Mouse (Mus musculus) retina, embryonic 14.5 days (tissue): ENCODE measurements at regions not wholly inside any gene's neighbourhood (a gene's known extent, or its start where the extent isn't known, plus 50 kb on each side); places are given as distances from the start of the nearest gene placed in this dataset.
"Not testable (repeated sequence)": the region's sequence is repeated elsewhere in the genome, so short reads cannot be mapped to it uniquely, and the experiment has no call there.

ENCODE experiments used
- DNase-seq: peaks from one replicate; pipeline ENCODE4 v3.0.0-alpha.2; 2015; ENCODE audit warnings: low spot score

DNA sequence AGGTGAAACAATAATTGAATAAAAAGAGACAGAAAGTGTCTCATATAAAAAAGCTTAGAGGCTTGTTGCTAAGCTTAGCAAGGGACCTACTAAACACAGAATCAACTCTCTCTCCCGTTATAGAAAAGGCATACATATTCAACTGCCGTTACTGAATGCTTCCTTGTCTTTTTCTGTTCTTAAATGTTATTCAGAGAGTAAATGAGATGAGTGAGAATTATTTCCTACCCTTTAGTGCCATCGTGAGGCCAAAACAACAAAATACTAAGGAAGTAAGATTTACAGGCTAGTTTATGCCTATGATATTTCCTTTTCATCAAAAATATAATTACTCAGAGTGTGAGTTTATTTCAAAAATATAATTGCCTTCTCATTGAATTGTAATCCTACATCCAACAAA is 686.6 kb upstream of the 1700008P02Rik start:
- peak; percentile 34 for DNase-seq

DNA sequence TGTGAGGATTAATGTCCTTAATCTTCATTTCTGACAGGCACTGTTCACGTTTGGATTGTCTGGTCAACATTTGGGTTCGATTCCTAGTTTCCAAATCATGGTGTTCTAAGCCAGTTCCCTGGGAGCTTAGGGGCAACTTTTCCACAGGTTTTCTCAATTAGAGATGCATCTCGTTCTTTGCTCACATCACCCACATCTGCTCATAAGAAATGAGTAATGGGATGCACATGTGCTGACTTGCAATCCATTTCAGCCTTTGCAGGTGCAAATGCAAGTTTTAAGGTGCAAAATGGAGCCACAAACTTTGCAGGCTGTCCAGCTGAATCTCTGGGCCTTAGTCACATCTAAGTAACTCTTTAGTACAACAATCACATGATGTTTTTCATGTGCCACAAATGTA is 678.3 kb upstream of the 1700008P02Rik start:
- DNase-seq, result no peak

DNA sequence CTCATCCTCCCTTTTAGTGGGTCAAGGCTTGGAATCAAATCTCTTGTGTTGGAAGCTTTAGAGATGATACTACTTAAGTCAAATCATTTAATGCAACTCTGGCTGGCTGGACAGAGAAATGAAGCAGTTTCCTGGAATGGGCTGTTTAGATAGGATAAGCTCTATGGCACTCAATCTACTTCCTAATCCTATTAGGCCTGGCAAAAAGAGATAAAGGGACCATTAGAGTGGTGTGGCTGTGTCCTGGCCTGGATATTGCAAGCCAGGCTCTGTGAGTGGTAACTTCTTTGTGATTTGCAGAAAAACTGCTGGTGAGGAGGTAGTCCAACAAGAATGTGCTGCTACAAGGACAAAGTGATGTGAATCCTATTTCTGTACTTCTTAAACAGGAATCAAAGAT is 670.8 kb upstream of the 1700008P02Rik start:
- DNase-seq, result peak; percentile 29

DNA sequence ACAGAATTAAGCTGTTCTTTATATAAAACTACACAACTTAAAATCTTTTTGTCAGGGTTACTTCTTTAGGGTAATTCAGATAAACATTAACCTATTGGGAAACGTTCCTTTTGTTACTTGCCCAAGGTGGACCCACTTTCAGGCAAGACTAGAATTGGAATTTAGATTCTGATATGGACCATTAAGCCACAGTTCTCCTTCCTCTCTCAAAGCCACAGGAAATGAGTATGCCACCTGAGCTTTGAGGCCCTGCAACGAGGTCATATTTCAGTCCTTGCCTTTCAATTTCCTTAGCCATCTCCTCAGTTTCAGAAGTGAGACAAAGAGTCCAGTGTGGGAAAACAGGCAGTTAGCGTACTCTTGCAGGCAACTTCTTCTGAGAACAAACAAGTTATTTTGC is 637.3 kb upstream of the 1700008P02Rik start:
- DNase-seq, result no peak

DNA sequence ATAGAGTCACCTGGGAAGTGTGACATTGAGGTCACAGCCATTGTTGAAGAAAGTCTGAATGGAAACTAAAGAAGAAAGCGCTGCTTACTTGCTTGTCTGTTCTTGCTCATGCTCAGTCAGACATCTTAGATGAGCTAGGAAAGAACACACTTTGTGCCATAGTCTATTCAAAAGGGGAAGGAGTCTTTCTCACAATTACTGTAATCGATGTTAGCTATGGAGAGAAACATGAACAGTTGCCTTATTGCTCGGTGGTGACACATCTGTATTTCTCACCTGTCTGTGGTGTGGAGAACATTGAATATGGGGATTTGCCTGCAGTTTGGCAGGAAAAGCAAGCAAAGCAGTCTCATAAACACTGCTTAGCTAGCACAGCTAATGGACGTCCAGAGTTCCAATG is 628.1 kb upstream of the 1700008P02Rik start:
- no peak for DNase-seq

DNA sequence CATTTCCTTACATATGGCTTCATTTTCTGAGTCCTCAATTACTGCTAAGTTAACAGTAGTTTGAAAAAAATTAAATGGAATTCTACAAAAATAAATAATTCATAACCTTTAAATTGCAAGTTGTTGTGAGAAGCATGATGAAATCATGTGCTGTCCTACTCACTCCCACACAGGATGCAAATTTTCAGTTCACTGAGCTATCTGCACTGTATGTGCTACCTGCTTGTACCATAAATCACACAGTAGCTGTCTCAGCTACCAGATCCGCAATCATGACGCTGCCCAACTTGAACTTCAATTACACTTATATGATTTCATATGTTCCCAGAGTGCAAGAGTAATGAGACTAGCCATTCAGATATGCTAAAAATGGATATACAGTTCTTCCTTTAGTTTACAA is 609.5 kb upstream of the 1700008P02Rik start:
- no peak for DNase-seq

DNA sequence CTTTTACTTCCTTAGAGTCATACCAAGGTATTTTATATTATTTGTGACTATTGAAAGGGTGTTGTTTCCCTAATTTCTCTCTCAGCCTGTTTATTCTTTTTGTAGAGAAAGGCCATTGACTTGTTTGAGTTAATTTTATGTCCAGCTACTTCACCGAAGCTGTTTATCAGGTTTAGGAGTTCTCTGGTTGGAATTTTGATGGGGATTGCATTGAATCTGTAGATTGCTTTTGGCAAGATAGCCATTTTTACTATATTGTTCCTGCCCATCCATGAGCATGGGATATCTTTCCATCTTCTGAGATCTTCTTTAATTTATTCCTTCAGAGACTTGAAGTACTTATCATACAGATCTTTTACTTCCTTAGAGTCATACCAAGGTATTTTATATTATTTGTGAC is 568.3 kb upstream of the 1700008P02Rik start:
- DNase-seq, result not testable (repeated sequence)

DNA sequence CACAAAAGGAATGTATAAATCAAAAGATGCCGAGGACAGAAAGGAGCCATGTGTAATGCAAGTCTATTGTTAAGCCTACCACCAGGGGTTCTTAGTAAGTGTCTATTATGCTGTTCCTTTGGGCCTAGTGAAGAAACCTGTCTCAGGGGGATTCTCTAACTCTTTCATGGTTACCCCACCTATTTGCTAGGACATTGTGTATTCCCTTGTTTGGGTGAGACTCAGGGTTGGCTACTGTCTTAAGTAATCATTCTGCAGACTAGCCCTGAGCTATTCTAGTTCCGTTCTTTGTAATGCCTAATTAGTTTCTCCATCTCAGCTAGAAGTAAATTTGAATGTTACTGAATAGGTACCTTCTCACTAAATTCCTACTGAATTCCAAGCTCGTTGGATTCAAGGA is 546.4 kb upstream of the 1700008P02Rik start:
- DNase-seq, result no peak

DNA sequence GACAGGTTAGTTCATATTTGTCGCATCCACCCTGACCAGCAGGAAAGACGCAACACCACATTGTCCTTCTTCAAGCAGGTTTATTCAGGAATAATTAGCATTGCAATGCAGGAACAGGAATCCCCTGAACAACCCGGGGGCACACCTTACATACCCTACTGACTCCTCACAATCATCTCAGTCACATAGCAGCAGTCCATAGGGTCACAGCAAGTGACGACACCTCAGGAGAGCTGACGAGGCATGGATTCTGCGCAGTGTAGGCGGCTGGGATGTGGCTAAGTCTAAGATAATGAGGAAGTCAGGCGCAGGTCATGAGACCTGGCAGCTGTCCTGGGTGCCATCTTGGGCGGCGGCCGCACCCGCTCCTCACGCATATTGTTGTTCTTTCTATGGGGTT is 518.8 kb upstream of the 1700008P02Rik start:
- no peak for DNase-seq

DNA sequence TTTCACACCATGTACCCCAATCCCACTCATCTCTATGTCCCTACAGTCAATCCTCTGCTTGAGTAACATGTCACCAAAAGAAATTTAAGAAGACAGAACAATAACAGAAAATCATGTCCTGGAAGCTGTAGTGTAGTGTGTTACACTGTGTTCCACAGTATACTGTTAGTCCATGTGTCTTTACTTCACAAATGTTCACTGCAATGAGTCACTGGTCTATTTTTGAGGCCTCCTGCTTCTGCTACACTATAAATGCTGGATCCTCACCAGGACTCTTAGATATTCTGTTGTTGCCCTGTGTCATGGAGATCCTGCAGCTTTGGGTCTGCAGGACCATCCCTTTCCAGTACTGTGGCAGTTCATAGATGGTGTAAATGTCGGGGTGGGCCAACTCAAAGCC is 514.5 kb upstream of the 1700008P02Rik start:
- DNase-seq, result no peak
